Mouse (Mus musculus) gastrocnemius, postnatal 25 days (tissue): ENCODE measurements around the gene Gm32742. TPM values are rescaled to one million over a fixed set of nuclear protein-coding genes. Genes with fewer than 3 reads are reported as not detected.
A peak's percentile ranks its signal among the peaks of the same experiment; 100 is the strongest.

ENCODE experiments used
- DNase-seq: peaks from one replicate; pipeline ENCODE4 v3.0.0; 2022
- long read RNA-seq, 2 experiments: library from polyadenylated mRNA; stranded (forward); transcript quantifications; one replicate each; pipeline ENCODE4 v2.0.0; 2021
- total RNA-seq, 2 experiments: library from RNA; stranded (reverse); gene quantifications; 1 replicate in 1 of 2; 2 replicates in 1 of 2; pipeline ENCODE4 v1.2.3; 2021

Gm32742 gene
- total RNA-seq, result not detected
- long read RNA-seq, experiment 1, result 0 reads
- long read RNA-seq, experiment 2, result 0 reads

DNA sequence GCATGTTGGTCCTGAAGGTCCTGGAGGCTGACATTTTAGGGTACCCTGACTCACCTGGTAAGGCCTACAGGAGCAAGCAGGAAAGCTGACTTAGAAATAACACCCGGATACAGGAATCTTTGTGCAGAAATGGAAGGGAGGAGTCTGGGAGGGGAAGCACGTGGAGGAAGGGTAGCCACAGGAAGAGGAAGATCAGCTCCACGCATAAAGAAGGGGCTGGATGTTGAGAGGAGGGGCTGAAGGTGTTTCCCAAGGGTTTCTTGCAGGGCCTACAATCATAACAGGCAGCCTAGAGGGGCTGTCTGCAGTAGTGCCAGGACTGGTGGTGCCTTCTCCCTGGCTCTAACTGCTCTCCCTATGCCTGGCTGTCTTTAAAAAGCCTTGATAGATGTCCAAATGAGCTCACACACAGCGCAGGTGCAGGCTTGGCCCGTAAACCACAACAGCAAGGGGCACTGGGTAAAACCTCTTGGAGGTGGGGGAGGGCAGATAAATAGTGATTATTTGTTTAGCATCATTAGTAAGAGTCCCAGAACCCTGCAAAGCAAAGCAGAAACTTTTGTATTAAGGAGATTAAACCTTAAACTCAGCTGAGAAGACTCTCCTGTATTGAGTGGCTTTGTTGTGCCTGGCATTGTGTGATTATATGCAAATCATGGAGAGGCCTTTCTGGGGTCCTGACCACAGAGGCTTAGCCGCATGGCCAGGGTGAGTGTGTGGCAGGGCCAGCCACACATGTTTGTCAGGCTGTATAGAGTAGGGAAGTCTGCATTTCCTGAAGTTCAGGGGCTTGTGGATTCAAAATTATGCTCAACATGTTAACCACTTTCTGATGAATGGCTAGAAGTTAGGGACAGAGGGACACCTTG lies at the start of gene Gm32742:
Gene Gm32742, minus strand, starts transcription at position 206 of the 869 bp plus-strand sequence.
- no peak for DNase-seq

DNA sequence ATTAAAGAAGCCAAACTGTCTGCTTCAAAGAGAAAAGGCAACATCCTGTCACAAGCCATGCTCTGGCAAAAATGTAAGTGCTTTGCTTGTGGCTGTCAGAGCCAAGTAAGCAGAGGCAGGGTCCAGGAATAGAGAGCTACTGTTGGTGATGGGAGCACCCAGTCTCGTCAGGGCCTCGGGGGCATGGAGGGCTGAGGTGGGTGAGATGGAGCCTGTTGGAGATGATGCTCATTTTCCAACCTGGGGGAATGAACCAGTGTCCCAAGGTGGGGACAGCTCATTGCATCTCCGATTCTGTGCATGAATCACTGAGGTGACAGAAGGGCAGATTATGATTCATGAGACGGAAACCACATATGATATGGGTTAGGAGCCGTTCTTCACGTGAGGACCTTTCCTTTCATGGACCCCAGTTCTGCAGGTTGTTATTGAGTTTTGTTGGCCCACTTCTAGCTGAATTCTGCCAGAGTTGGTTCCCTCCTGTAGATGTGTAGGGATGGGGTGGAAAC lies 48.5 kb upstream of the Gm32742 start:
- no peak for DNase-seq

DNA sequence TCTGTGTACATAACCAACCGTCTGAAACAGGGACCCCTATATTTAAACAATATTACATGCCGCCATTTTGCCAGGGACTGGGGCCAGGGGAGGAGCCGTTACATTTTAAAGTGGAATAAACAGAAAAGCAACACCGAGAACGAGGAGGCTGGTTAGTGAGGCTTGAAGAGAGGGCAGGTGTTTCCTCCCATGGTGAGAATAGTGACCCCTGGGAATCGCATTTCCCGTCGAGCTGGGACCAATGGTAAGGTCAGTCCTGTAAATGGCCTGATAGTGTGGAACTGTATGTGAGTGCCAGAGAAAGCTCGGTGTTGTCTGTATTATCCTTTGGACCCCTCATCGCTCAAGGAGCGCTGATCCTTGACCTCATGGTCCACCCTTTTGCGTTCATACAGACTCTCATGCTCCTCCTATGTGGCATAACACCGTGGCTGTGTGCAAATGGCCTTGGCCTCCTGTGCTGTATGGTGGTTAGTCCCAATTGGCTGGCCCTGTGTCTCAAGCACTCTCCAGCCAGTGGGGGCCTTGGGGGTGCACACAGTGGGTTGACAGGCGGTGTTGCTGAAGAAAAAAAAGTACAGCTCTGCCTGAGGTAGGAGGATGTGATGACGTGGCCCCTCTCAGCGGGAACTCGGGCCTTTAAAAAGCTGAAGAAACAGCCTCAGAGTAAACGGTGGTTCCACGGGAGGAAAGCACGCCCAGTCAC lies 47.9 kb upstream of the Gm32742 start, which contains the start of gene Pou2af1:
Gene Pou2af1, plus strand, starts transcription at position 686 of the 706 bp plus-strand sequence.
- no peak for DNase-seq

DNA sequence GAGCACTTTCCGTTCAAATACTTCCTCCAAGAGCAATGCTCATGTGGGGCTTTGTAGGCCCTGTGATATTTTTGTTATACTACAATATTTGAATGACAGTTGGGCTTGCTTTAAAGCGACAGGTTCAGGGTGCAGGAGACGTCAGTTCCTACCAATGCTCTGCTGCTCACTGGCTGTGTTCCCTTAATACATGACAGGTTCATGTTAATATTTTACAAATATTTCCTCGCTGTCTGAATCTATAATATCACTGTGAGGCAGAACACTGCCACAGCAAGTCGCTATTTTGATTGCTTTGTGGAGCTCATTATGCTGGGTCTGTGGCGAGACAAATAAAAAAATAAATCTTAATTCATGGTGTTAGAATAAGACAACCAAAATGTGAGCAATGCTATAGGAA lies 45.9 kb upstream of the Gm32742 start:
- DNase-seq, result no peak

DNA sequence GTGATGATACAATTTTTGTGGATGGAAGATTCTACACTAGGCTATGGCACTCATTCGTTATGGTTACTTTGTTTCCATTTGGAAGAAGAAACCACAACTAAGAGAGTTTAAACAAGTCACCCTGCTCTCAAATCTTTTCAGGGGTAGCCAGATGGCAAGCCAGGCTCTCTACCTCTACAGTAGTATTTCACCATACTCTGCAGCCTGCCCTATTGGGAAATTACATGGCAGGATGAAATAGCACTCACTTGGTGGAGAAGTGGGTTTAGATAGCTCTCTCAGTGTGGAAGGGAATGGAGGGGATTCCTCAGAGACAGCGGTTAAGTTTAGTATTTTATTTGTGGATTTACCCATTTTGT lies 43.6 kb upstream of the Gm32742 start:
- no peak for DNase-seq

DNA sequence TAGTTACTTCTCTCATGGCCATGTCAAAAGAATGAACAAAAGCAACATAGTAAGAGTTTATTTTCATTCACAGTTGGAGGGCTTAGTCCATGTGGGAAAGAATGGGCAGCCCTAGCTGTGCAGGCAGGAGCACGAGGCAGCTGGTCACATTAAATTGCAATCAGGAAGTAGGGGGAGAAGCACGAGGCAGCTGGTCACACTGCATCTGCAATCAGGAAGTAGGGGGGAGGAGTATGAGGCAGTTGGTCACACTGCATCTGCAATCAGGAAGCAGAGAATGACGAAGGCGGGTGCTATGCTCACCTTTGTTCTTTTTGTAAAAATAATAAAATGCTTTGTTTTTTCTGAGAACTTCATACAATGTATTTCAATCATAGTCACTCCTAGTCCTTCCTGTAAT lies 29.5 kb upstream of the Gm32742 start:
- no peak for DNase-seq

DNA sequence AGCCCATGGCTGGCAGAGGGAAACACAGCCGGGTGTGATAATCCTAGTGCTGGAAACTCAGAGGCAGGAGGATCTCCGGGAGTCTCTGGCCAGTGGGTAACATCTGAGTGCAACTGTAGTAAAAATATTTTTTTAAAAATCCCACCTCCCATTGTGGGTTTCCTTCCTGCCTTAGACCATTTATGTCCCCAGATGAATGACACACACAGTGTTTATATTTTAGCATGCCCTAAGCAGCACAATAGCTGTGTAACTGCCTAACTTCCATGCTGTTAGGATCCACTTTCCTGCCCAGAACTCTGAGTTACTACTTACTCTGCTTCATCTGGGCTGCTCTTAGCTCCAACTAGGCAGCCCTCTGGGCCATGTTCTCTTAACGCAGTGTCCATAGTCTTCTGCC lies 25.3 kb upstream of the Gm32742 start:
- no peak for DNase-seq

DNA sequence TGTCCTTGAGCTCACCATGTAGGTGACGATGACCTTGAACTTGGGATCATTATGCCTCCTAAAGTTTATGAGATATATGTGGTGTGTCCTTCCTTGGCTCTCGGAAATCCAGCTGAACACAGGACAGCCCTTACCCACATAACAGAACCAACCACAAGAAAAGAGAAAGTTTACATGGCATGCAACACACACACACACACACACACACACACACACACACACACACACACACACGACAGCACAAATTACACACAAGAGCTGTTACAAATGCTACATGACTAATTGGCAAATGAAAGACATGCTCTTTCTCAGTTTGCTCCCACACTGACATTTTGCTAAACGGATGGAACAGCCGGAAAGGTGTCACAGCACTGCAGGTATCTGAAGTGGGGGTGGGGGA lies 20.6 kb upstream of the Gm32742 start:
- no peak for DNase-seq

DNA sequence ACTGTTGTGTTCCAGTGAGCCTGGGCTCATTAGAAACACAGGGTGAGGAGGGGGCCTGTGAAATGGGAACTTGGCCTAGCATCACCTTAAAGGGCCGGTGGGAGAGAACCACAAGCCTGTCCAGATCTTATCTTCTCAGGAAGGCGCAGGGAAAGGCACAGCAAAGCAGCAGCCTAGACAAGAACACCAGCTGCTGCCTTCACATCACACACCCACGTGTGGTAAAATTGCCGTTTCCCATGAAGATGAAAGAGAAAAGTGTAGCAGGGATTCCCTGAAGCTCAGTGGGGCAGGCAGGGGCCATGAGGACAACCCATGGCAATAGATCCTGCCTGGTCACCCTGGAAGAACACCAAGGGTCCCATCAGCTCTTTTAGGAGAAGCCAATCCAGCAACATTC lies 20.1 kb upstream of the Gm32742 start:
- no peak for DNase-seq

DNA sequence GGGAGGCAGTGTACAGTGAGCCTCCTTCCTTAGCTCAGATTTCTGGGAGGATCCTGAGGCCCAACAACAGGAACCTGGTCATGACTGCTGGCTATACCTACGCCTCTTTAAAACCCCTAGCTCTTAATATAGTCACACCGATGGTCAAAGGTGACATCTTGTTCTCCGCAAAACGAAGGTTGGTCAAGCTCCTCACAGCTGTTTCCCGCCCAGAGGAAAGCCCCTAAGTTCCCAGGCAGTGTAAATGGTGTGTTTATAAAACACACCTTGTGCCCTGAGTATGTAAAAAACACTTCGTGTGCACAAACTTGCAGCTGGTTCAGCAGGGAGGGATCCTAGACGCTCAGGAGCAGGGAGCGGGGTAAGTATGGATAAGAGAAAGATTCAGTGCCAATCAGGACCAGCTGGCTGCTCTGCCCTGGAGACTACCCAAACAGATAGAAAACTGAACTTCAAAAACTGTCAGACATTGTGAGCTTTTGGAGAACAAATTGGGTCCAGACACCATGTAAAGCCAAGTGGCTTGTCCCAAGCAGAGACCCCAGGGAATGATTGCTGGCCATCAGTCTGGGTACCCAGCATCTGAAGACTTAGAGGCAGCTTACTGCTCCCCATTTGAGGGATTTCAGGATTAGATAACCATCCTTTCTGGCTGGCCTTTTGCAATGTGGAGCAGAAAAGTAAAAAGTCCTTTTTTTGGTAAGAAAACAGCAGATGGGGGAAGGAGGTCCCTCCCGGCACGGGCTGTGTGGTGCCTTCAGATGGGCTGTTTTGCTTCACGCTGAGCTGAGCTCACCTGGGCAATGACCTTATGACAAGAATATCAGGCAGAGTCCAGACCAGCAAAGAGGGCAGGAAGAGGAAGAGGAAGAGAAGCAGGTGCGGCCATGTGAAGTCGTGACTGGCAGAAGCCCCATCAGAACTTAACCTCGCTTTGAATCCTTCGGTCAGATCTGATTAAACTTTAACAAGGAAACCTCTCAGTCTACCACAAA lies 17.7 kb upstream of the Gm32742 start:
- no peak for DNase-seq

DNA sequence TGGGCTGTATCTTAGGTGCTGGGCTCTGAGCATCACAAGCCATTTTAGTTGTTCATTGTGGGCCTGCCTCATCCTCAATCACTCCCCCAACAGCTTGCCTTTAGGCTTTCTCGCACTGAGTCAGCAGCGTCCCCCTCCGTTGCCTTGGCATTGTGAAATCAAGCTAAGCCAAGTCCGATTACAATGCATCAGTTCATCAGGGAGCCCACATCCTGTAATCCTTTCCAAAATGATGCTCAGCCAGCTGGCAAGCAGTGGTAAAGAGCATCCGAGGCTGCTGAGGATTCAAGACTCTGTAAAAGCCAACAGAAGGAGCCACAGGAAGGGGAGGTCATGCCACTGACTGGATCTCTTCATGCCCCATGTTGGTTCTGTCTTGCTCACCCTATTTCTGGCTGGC lies 15.3 kb upstream of the Gm32742 start:
- DNase-seq, result peak; percentile 48

DNA sequence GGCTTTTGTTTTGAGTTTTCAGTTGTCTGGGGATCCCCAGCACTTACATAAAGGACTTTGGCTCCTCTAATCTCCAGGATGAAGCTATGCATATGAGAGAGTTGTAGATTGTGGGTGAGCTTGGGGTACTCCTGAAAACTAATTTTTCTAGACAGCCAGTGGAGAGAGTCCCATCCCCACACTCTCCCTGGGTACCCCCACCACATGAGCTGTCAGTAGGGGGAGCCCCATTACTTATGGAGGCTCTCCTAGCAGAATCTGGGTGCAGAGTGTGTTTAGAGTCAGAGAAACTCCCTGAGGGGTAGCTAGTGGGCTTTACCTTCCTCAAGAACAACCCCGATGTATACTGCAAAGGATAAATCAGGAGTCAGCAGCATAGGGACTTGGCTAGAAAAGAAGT lies 13.0 kb upstream of the Gm32742 start:
- DNase-seq, result no peak

DNA sequence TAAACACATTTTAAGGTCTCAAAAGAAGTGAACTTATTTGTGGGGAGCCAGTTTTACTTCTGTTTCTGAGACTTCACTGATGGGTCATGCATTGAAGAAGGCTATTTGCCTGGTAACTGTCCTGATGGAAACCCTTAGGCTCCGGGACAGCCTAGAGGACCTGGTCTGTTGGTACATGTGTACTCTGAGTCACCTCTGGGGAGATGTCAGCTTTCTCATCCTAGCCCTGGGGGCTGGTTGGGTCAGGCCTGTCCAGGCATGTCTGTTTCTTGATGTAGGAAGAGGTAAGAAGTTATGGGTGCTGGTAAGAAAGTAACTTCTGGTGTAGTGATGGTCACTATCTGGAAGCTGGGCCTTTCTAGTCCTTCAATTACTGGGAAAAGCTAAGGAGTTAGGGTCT lies 10.4 kb upstream of the Gm32742 start:
- no peak for DNase-seq

DNA sequence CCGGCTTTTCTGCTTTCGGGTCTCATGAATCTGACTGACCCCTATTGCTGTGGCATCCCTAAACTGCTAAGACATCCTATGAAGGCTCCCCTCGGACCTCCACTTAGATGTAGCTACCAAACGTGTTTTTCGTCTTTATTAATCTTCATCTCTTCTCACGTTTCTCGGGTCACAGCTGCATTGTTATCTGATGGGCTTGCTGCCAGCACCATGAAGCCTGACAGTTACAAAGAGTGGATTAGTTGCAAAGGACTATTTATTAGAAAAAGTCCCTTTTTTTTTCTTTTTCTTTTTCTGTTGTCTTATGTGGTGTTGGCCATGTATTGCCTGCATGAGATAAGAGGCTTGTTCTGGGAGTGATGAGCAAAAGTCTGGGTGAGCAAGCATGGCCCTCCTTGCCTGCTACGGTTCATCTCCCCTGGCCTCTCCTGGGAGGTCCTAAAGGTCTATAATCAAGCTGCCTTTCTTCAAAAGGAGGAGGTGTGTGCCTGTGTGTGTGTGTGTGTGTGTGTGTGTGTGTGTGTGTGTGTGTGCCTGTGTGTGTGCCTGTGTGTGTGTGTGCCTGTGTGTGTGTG lies 9.7 kb upstream of the Gm32742 start:
- DNase-seq, result no peak

DNA sequence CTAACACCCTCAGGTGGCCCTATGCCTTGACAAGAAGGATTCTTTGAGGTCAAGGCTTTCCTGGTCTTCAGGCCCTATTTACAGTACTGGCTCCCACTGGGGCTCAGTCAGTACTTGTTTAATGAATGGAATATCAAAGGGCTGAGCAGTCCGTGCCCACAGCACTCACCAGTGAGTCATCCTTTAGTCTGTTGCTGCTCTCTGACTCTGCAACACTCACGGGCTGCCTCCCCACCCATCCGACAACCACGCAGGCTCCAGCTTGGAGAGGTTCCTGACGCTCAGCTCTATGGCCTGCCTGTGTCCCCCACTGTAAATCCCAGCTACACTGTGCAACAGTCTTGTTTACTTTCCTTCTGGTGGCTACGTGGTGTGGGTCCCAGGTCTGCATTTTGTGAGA lies 5.0 kb upstream of the Gm32742 start:
- no peak for DNase-seq

DNA sequence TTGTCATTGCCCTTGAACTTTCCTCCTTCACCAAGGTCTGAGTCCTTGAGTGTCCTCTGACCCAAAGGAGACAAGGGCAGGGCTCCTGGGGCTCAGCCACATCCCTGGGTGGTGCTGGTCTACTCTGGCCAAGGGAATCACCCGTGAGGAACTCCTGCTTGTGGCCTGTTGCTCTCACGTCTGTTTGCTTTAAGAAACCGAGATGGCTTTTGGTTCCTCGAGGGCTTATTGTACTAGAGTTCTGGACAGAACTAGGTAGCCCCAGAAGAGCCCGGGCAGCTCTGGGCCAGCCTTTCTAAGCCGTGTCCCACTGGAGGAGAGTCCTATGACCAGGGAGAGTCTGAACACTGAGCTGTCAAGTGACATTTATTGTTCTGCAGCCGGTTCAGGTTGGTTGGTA lies 3.8 kb upstream of the Gm32742 start:
- DNase-seq, result no peak

DNA sequence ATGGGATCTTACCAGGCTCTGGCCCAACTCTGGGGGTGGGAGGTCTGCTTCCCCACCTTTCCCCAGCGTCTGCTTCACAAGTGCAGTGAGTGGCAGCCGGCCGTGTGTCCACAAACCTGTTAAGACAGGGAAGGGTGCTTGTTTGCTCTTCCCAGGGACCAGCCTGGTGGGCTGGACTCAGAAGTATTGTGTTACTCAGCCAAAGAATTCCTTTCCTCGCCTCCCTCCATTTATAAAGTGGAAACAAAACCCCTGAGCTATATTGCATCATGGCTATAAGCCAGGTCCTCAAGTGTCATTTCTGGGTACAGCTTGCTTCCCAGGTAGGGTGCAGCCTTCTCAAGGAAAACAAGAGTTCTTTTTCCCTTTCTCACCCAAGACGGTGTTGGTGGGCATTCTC lies 3.4 kb upstream of the Gm32742 start:
- DNase-seq, result no peak

DNA sequence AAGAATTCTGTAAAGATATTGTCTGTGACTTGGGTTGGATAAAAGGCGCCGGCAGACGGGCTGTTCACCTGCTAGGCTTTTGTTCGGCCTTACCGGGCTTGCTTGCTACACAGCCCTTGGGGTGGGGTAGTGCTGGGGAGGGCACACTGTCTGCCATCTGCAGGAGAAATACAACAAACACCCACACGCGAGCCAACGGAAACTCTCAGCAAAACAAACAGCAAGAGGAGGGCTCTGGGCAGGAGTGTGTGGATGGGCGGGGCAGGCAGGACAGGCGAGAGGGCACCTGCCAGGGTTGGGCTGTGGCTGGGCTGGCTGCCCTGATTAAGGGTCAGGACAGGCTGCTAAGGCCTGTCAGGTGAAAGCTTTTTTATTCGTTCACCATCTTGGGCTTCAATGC lies 2.6 kb upstream of the Gm32742 start:
- DNase-seq, result no peak

DNA sequence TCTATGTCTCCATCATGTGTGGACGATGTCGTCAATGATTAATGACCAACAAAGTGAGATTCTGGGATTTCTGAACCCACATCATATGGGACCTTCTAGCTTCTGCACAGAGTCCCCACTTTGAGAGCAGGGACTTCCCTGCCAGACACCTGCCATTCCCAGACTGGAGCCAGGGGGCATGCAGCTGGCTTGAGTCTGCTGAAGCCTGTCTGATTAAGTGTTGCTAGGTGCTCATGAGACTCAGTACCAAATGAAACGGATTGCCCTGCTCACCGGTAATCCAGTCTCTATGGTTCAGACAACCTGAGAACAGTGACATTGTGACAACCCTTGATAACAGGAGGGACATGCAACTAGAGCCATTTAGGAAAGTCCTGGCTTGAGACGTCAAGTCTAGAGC lies 1.3 kb downstream of the Gm32742 start:
- DNase-seq, result no peak

DNA sequence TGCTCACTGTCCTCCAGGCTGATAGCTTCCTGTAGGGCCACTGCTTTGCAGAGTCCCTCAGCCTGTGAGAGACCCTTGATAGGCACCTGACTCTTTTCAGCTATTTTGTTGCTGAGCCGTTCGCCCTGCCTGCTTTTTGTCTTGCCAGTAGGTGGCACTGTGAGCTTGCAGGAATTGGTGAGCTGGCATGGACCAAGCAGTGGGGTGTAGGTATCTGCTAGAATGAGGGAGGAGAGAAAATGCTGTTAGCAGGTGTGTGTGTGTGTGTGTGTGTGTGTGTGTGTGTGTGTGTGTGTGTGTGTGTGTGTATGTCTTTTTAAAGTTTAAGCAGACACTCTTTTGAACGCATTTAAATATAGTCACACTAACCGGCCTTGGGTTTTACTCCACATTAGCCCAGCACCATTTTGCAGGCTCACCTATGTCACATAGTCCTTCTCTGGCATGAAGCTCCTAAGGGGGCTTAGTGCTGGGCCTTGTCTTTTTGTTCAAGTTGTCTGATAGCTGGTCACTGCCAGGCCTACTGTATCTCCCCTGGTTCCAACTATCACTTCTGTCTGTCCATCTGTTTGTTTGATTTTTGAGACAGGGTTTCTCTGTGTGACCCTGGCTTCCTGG lies 3.4 kb downstream of the Gm32742 start:
- DNase-seq, result peak; percentile 59

DNA sequence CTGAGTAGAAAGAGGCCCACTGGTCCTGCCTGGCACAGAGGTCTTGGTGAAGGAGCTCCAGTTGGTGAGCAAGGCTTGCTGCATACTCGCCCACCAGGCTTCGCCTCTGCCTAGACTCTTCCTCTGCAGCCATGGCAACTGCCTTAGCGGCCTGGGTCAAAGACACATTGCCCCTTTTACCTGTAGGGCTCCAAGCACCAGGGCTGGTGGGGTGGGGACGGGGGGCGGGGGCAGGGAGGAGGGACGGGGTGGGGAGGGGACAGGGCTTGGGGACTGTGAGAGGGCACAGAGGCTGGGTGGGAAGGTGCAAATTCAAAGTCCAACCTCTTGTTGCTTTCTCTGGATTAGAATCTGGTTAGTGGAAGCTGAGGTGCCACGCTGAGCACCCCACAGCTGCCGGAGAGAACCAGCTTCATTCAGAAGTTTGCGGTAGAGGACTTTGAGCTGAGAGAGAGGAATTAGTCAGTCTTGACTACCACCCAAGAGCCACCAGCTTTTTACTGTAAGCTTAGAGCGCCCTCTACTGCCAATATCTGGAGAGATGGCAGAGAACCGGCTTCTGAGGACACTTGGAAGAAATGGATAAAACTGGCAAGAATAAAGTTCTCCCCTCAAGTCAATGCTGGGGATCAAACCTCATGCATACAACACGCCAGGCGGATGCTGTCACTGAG lies 13.1 kb downstream of the Gm32742 start:
- peak; percentile 14 for DNase-seq
